Mouse (Mus musculus) small intestine, adult 2 months (tissue): ENCODE measurements around the gene Zfr2. TPM values are rescaled to one million over a fixed set of nuclear protein-coding genes. Genes with fewer than 3 reads are reported as not detected.

Source experiments
- H3K27ac ChIP-seq: fragments of 200-500 bp; 2 replicates; pipeline ENCODE4 v1.5.1; 2012; ENCODE audit warnings: low read depth, low read length, control low read depth, inconsistent platforms; ENCODE audit not compliant: insufficient read depth
- H3K27me3 ChIP-seq: fragments of 200-500 bp; 2 replicates; pipeline ENCODE4 v1.6.1; 2012; ENCODE audit warnings: mild to moderate bottlenecking, moderate library complexity, low read length, inconsistent platforms; ENCODE audit not compliant: control insufficient read depth, insufficient read depth
- H3K36me3 ChIP-seq: fragments of 200-500 bp; 2 replicates; pipeline ENCODE4 v1.6.1; 2012; ENCODE audit warnings: mild to moderate bottlenecking, low read length, control low read depth, inconsistent platforms; ENCODE audit not compliant: control insufficient read depth, insufficient read depth
- H3K4me1 ChIP-seq: fragments of 200-500 bp; 2 replicates; pipeline ENCODE4 v1.6.1; 2012; ENCODE audit warnings: low read length, inconsistent platforms, mixed read lengths; ENCODE audit not compliant: control insufficient read depth, insufficient read depth, insufficient read length
- H3K4me3 ChIP-seq: fragments of 200-500 bp; 2 replicates; pipeline ENCODE4 v1.5.1; 2012; ENCODE audit warnings: low read depth, mild to moderate bottlenecking, control low read depth, inconsistent platforms, low read length, moderate library complexity
- CTCF ChIP-seq: fragments of 200-500 bp; IDR thresholded peaks from 2 replicates; pipeline ENCODE4 v1.5.1; 2012; ENCODE audit warnings: low read depth, mild to moderate bottlenecking, control low read depth, inconsistent platforms, low read length, moderate library complexity, mixed read lengths; ENCODE audit not compliant: insufficient replicate concordance, insufficient read length; ENCODE audit errors: extremely low read depth
- POLR2A ChIP-seq: fragments of 200-500 bp; IDR thresholded peaks from 2 replicates; pipeline ENCODE4 v1.6.1; 2012; ENCODE audit warnings: low read depth, mild to moderate bottlenecking, control low read depth, inconsistent platforms, low read length, moderate library complexity
- WGBS: fragments of 180-500 bp; shearing (Covaris S2); methylation state at CpG from one replicate; pipeline ENCODE4 v1.1.7; 2018; 5-methylcytosine and 5-hydroxymethylcytosine counted together
- polyA plus RNA-seq: library from polyadenylated mRNA; depleted of rRNA; stranded (reverse); fragments of >200 nt; gene quantifications from 2 replicates; pipeline ENCODE4 v1.2.3, GENCODE M21; 2012

Gene Zfr2
- polyA plus RNA-seq, 1 experiment: 14.2 TPM

GRCm38 (mm10) chr10:81245166-81245565 lies 12.2 kb downstream of the Zfr2 start:
- no peak overlapping the region for H3K27ac ChIP-seq
- 93% methylated on average over 6 of the region's 6 CpGs for WGBS
- no peaks in the 10 kb centered on the region for H3K27me3 ChIP-seq
- H3K36me3 ChIP-seq: no peaks in the 10 kb centered on the region; the same call in 1 of the 2 replicates
- H3K4me3 ChIP-seq: no peak overlapping the region
- peaks cover 39% of the 10 kb centered on the region for H3K4me1 ChIP-seq
- no peak for TF ChIP-seq CTCF
- TF ChIP-seq POLR2A: no peak

- peaks cover 8% of the 10 kb centered on the region for H3K27me3 ChIP-seq
- H3K36me3 ChIP-seq: no peaks in the 10 kb centered on the region; the same call in 1 of the 2 replicates
- peaks cover 45% of the 10 kb centered on the region for H3K4me1 ChIP-seq
- H3K27ac ChIP-seq: peak overlapping the region; percentile 86
- TF ChIP-seq CTCF: no peak
- 27% methylated on average over 2 of the region's 2 CpGs for WGBS
- H3K4me3 ChIP-seq: no peak overlapping the region
These were observed 14.8 kb downstream of the Zfr2 start for GRCm38 (mm10) chr10:81247804-81248203.

GRCm38 (mm10) chr10:81249442-81249841 lies 16.5 kb downstream of the Zfr2 start:
- peaks cover 15% of the 10 kb centered on the region for H3K27me3 ChIP-seq
- peaks cover 38% of the 10 kb centered on the region for H3K4me1 ChIP-seq
- no peak for TF ChIP-seq POLR2A
- no peak for TF ChIP-seq CTCF
- no peak overlapping the region for H3K4me3 ChIP-seq
- 82% methylated on average over 8 of the region's 8 CpGs for WGBS
- H3K27ac ChIP-seq: no peak overlapping the region
- H3K36me3 ChIP-seq: no peaks in the 10 kb centered on the region; the same call in 1 of the 2 replicates

- Histone ChIP-seq H3K4me3 (no peak within 1 kb of the TSS), H3K27ac (no peak within 1 kb of the TSS), H3K4me1 (peaks cover 31% of the 10 kb centered on the region), H3K27me3 (peaks cover 22% of the 10 kb centered on the region), H3K36me3 (no peaks in the 10 kb centered on the region; the same call in 1 of the 2 replicates)
- WGBS: 13% methylated on average over 44 of the region's 44 CpGs
- TF ChIP-seq POLR2A (no peak), CTCF (no peak)
These were observed 19.8 kb downstream of the Zfr2 start, which contains the start of gene Matk for GRCm38 (mm10) chr10:81252424-81253419. TSS of gene Matk (plus strand) at chr10:81252935.

- Histone ChIP-seq H3K27ac (no peak overlapping the region), H3K4me3 (no peak overlapping the region), H3K36me3 (no peaks in the 10 kb centered on the region), H3K4me1 (peaks cover 10% of the 10 kb centered on the region), H3K27me3 (peaks cover 22% of the 10 kb centered on the region)
- 42% methylated on average over 1 of the region's 1 CpGs for WGBS
- no peak for TF ChIP-seq POLR2A
- TF ChIP-seq CTCF: no peak
These were observed 21.9 kb downstream of the Zfr2 start for GRCm38 (mm10) chr10:81254886-81255285.

GRCm38 (mm10) chr10:81257158-81258039 lies 24.4 kb downstream of the Zfr2 start:
- Histone ChIP-seq H3K4me3 (peak overlapping the region; percentile 52), H3K4me1 (peaks cover 2% of the 10 kb centered on the region; the same call in 1 of the 2 replicates), H3K27ac (no peak overlapping the region), H3K36me3 (no peaks in the 10 kb centered on the region), H3K27me3 (peaks cover 18% of the 10 kb centered on the region)
- TF ChIP-seq CTCF (no peak), POLR2A (0 out of 2 replicates have a peak, but pooled peaks have one; percentile 24)
- 1% methylated on average over 62 of the region's 62 CpGs for WGBS
